18 mouse cellular contexts compared by ENCODE assay signal in genomic region chr11:3588036-3588672, GRCm38 (mm10). TPM values are rescaled to one million over a fixed set of nuclear protein-coding genes. Genes with fewer than 3 reads are reported as not detected.
DNase-seq lines count a peak whose midpoint lies in the region; TF ChIP-seq lines count a peak whose summit lies in the region.
"Had no signal": no experiment of that assay in that cellular context is flagged by ENCODE, and none has a peak within 500 bp of the region (broad histone marks: within the 10 kb centered on the region; RNA-seq: fewer than 3 reads in every experiment).

No protein-coding gene starts in this region.

- H3K27ac ChIP-seq in ES-Bruce4 (ENCODE audit: insufficient read depth, low read length) = no peak overlapping the region
- H3K27ac ChIP-seq: embryonic facial prominence, embryonic 13.5 days; embryonic facial prominence, embryonic 15.5 days; forebrain, embryonic 10.5 days; forebrain, embryonic 12.5 days had no signal

- 0 out of 2 replicates have a peak, but pooled peaks have one; percentile 9 for TF ChIP-seq EP300 in ES-Bruce4 (IDR thresholded peaks at IDR 0.05; ENCODE audit: insufficient read depth, low read depth, low read length)

- TF ChIP-seq POLR2A in ES-Bruce4 (IDR thresholded peaks at IDR 0.05; ENCODE audit: insufficient read depth, low read length) = no peak
- no peak for TF ChIP-seq POLR2A in myocyte (IDR thresholded peaks at IDR 0.05; ENCODE audit: insufficient read length, low read depth)

- H3ac ChIP-seq in myocyte (ENCODE audit: control insufficient read depth, insufficient read length) = no peak overlapping the region

- no peaks in the 10 kb centered on the region for H3K4me1 ChIP-seq in ES-Bruce4 (ENCODE audit: control insufficient read depth, insufficient read depth, low read length)
- H3K4me1 ChIP-seq: embryonic facial prominence, embryonic 15.5 days; forebrain, embryonic 10.5 days; forebrain, embryonic 12.5 days had no signal

- H3K36me3 ChIP-seq in ES-Bruce4 (ENCODE audit: control insufficient read depth, insufficient read depth, low read length, poor library complexity, severe bottlenecking) = no peaks in the 10 kb centered on the region
- no peaks in the 10 kb centered on the region for H3K36me3 ChIP-seq in myocyte (ENCODE audit: control insufficient read depth, insufficient read depth)
- H3K36me3 ChIP-seq: embryonic facial prominence, embryonic 13.5 days; embryonic facial prominence, embryonic 15.5 days; forebrain, embryonic 10.5 days; forebrain, embryonic 12.5 days had no signal

- H3K9me3 ChIP-seq in ES-Bruce4 (replicated peaks; ENCODE audit: control insufficient read depth, insufficient read depth, low read length, poor library complexity, severe bottlenecking) = no peaks in the 10 kb centered on the region
- H3K9me3 ChIP-seq: embryonic facial prominence, embryonic 13.5 days; embryonic facial prominence, embryonic 15.5 days; forebrain, embryonic 12.5 days had no signal

- peak; percentile 46 for DNase-seq in A20 (ENCODE audit: low read depth, low spot score)
- DNase-seq in spleen, postnatal 14 days (ENCODE audit: low spot score in 2 of 2) = no peak
- DNase-seq in cerebellum, adult 9-11 months = no peak
- DNase-seq: adrenal gland, adult 8-10 months; adrenal gland, postnatal 14 days; adrenal gland, postnatal 36 days; B cell, adult 2 months; cerebellum, adult 11-12 months; cerebellum, adult 9-10 months; embryo, embryonic 11 days had no signal

- no peak overlapping the region for H3K4me3 ChIP-seq in ES-Bruce4 (ENCODE audit: low read depth, low read length)
- H3K4me3 ChIP-seq in myocyte = no peak overlapping the region
- H3K4me3 ChIP-seq: embryonic facial prominence, embryonic 13.5 days; embryonic facial prominence, embryonic 15.5 days; erythroblast, embryonic 14.5 days; forebrain, embryonic 10.5 days; forebrain, embryonic 12.5 days had no signal

- no peak overlapping the region for H3K4me2 ChIP-seq in myocyte (ENCODE audit: low read depth)
- H3K4me2 ChIP-seq: embryonic facial prominence, embryonic 13.5 days; embryonic facial prominence, embryonic 15.5 days; forebrain, embryonic 12.5 days had no signal

- H3K79me2 ChIP-seq in myocyte (ENCODE audit: control insufficient read depth, insufficient read depth) = no peaks in the 10 kb centered on the region

- H3K27me3 ChIP-seq in ES-Bruce4 (ENCODE audit: control insufficient read depth, insufficient read depth, low read length, poor library complexity, severe bottlenecking) = no peaks in the 10 kb centered on the region
- no peaks in the 10 kb centered on the region for H3K27me3 ChIP-seq in myocyte (ENCODE audit: control insufficient read depth, insufficient read depth, insufficient read length)
- H3K27me3 ChIP-seq: embryonic facial prominence, embryonic 13.5 days; embryonic facial prominence, embryonic 15.5 days; forebrain, embryonic 12.5 days; Patski had no signal

- TF ChIP-seq CTCF in ES-Bruce4 (IDR thresholded peaks at IDR 0.05; ENCODE audit: low read depth, low read length) = no peak

- no peak overlapping the region for H3K9ac ChIP-seq in ES-Bruce4 (ENCODE audit: low read depth, poor library complexity, severe bottlenecking)
- H3K9ac ChIP-seq: embryonic facial prominence, embryonic 13.5 days; embryonic facial prominence, embryonic 15.5 days; forebrain, embryonic 12.5 days had no signal

TF ChIP-seq in myocyte, 11 proteins besides CTCF, POLR2A, EP300 and RAD21:
- peak; percentile 84 for TF ChIP-seq CEBPB (IDR thresholded peaks at IDR 0.05; ENCODE audit: insufficient read depth, poor library complexity, severe bottlenecking)
- TF ChIP-seq REST (IDR thresholded peaks at IDR 0.05; ENCODE audit: insufficient read depth, insufficient read length) = no peak

RNA-seq across cellular contexts. Expression of gene Smtn, which starts 47.7 kb away (rescaled TPM):
- 79.4 and 80.7 TPM in 2 replicates for polyA plus RNA-seq in ES-Bruce4 (2011; ENCODE audit: insufficient read depth, insufficient read length, low read depth, missing spikeins)
- 141 TPM for polyA plus RNA-seq in myocyte (2012; fragmentation: generic; extraction: Trizol)
